In genomic region chr10:9698141-9698540, GRCm38 (mm10) we compare ENCODE assay signal across 25 mouse cellular contexts. TPM values are rescaled to one million over a fixed set of nuclear protein-coding genes. Genes with fewer than 3 reads are reported as not detected.
DNase-seq lines count a peak whose midpoint lies in the region; ATAC-seq and TF ChIP-seq lines count a peak whose summit lies in the region.
"Had no signal": no experiment of that assay in that cellular context is flagged by ENCODE, and none has a peak within 500 bp of the region (broad histone marks: within the 10 kb centered on the region; RNA-seq: fewer than 3 reads in every experiment).

No protein-coding gene starts in this region.

- no peaks in the 10 kb centered on the region for H3K9me3 ChIP-seq in heart, embryonic 11.5 days (replicated peaks; ENCODE audit: control insufficient read depth, low read length)
- H3K9me3 ChIP-seq in intestine, embryonic 14.5 days (ENCODE audit: control insufficient read depth, low read length) = no peaks in the 10 kb centered on the region
- H3K9me3 ChIP-seq in intestine, embryonic 16.5 days (ENCODE audit: control insufficient read depth, low read length) = no peaks in the 10 kb centered on the region
- H3K9me3 ChIP-seq: embryonic facial prominence, embryonic 12.5 days; embryonic facial prominence, embryonic 15.5 days; forebrain, embryonic 13.5 days; heart, embryonic 12.5 days; heart, embryonic 15.5 days; hindbrain, embryonic 10.5 days; hindbrain, embryonic 13.5 days had no signal

- no peak overlapping the region for H3K4me3 ChIP-seq in heart, adult 2 months
- no peak overlapping the region for H3K4me3 ChIP-seq in heart, embryonic 11.5 days (ENCODE audit: low read depth, low read length)
- no peak overlapping the region for H3K4me3 ChIP-seq in intestine, embryonic 14.5 days (ENCODE audit: low read depth, low read length)
- no peak overlapping the region for H3K4me3 ChIP-seq in intestine, embryonic 16.5 days (ENCODE audit: low read length)
- H3K4me3 ChIP-seq: embryonic facial prominence, embryonic 12.5 days; embryonic facial prominence, embryonic 15.5 days; forebrain, embryonic 13.5 days; heart, embryonic 12.5 days; heart, embryonic 15.5 days; hindbrain, embryonic 10.5 days; hindbrain, embryonic 13.5 days had no signal

- TF ChIP-seq EP300 in heart, adult 2 months (IDR thresholded peaks at IDR 0.05; ENCODE audit: insufficient read depth, low read depth, low read length) = no peak

- no peak overlapping the region for H3K9ac ChIP-seq in heart, adult 2 months (ENCODE audit: low read depth, low read length)
- H3K9ac ChIP-seq in heart, embryonic 11.5 days (ENCODE audit: low read depth, low read length) = no peak overlapping the region
- H3K9ac ChIP-seq in intestine, embryonic 14.5 days (ENCODE audit: low read length) = no peak overlapping the region
- no peak overlapping the region for H3K9ac ChIP-seq in intestine, embryonic 16.5 days (ENCODE audit: low read depth, low read length)
- H3K9ac ChIP-seq: embryonic facial prominence, embryonic 12.5 days; embryonic facial prominence, embryonic 15.5 days; forebrain, embryonic 13.5 days; heart, embryonic 12.5 days; heart, embryonic 15.5 days; hindbrain, embryonic 13.5 days had no signal

- DNase-seq in adrenal gland, adult 2 months = peak; percentile 26
- no peak for DNase-seq in adrenal gland, postnatal 14 days
- DNase-seq in heart, adult 2 months = peak; percentile 10 to 29
- peak; percentile 45 for DNase-seq in intestine, embryonic 14.5 days (ENCODE audit: low spot score)
- DNase-seq: adrenal gland, postnatal 10 days; cerebellum, adult 11 months; cerebellum, adult 2 months; cerebellum, adult 9-11 months; cerebellum, postnatal 25 days; gastrocnemius, postnatal 10 days; gastrocnemius, postnatal 36 days; kidney, adult 2 months had no signal

- peaks cover 2% of the 10 kb centered on the region; the same call in 1 of the 2 replicates for H3K4me1 ChIP-seq in heart, adult 2 months (ENCODE audit: control insufficient read depth, insufficient read depth, low read length)
- H3K4me1 ChIP-seq in heart, embryonic 11.5 days (ENCODE audit: control insufficient read depth, insufficient read depth, low read length) = no peaks in the 10 kb centered on the region
- no peaks in the 10 kb centered on the region for H3K4me1 ChIP-seq in intestine, embryonic 14.5 days (replicated peaks; ENCODE audit: control insufficient read depth, insufficient read depth, low read length)
- no peaks in the 10 kb centered on the region for H3K4me1 ChIP-seq in intestine, embryonic 16.5 days (ENCODE audit: control insufficient read depth, insufficient read depth, low read length)
- H3K4me1 ChIP-seq: embryonic facial prominence, embryonic 12.5 days; embryonic facial prominence, embryonic 15.5 days; heart, embryonic 15.5 days had no signal

- intact Hi-C loops in heart, adult 2 months (cut with DNase I) = no loop called here

- no peak for TF ChIP-seq CTCF in heart, adult 2 months (IDR thresholded peaks at IDR 0.05)

- TF ChIP-seq POLR2A in heart, adult 2 months (IDR thresholded peaks at IDR 0.05; ENCODE audit: insufficient read depth, low read depth, low read length) = no peak

- no peaks in the 10 kb centered on the region for H3K79me2 ChIP-seq in heart, adult 2 months (replicated peaks; ENCODE audit: control insufficient read depth, insufficient read depth, low read length)

- no peak overlapping the region for H3K27ac ChIP-seq in heart, adult 2 months
- no peak overlapping the region for H3K27ac ChIP-seq in heart, embryonic 11.5 days (ENCODE audit: low read depth, low read length)
- H3K27ac ChIP-seq in intestine, embryonic 14.5 days (ENCODE audit: low read depth) = no peak overlapping the region
- H3K27ac ChIP-seq in intestine, embryonic 16.5 days (ENCODE audit: low read length) = no peak overlapping the region
- H3K27ac ChIP-seq: embryonic facial prominence, embryonic 12.5 days; embryonic facial prominence, embryonic 15.5 days; forebrain, embryonic 13.5 days; heart, embryonic 15.5 days; hindbrain, embryonic 10.5 days; hindbrain, embryonic 13.5 days had no signal

- H3K27me3 ChIP-seq in heart, adult 2 months (ENCODE audit: control insufficient read depth, insufficient read depth, low read length) = no peaks in the 10 kb centered on the region
- no peaks in the 10 kb centered on the region for H3K27me3 ChIP-seq in heart, embryonic 11.5 days (ENCODE audit: control insufficient read depth, insufficient read depth, low read length)
- no peaks in the 10 kb centered on the region for H3K27me3 ChIP-seq in intestine, embryonic 14.5 days (replicated peaks; ENCODE audit: control insufficient read depth, insufficient read depth, low read length)
- no peaks in the 10 kb centered on the region for H3K27me3 ChIP-seq in intestine, embryonic 16.5 days (replicated peaks; ENCODE audit: control insufficient read depth, insufficient read depth, low read length)
- H3K27me3 ChIP-seq: embryonic facial prominence, embryonic 12.5 days; embryonic facial prominence, embryonic 15.5 days; forebrain, embryonic 13.5 days; heart, embryonic 12.5 days; heart, embryonic 15.5 days had no signal

- H3K36me3 ChIP-seq in heart, adult 2 months (ENCODE audit: control insufficient read depth, insufficient read depth, low read length) = no peaks in the 10 kb centered on the region
- H3K36me3 ChIP-seq in heart, embryonic 11.5 days (ENCODE audit: control insufficient read depth, insufficient read depth, low read length) = no peaks in the 10 kb centered on the region
- H3K36me3 ChIP-seq in intestine, embryonic 14.5 days (ENCODE audit: control insufficient read depth, insufficient read depth, low read length) = no peaks in the 10 kb centered on the region
- no peaks in the 10 kb centered on the region for H3K36me3 ChIP-seq in intestine, embryonic 16.5 days (ENCODE audit: control insufficient read depth, insufficient read depth, low read length)
- H3K36me3 ChIP-seq: embryonic facial prominence, embryonic 12.5 days; embryonic facial prominence, embryonic 15.5 days; heart, embryonic 12.5 days; heart, embryonic 15.5 days; hindbrain, embryonic 10.5 days; hindbrain, embryonic 13.5 days had no signal

- no peak overlapping the region for H3K4me2 ChIP-seq in heart, embryonic 11.5 days
- no peak overlapping the region for H3K4me2 ChIP-seq in intestine, embryonic 14.5 days (ENCODE audit: low read length)
- H3K4me2 ChIP-seq in intestine, embryonic 16.5 days (ENCODE audit: low read depth, low read length) = no peak overlapping the region
- H3K4me2 ChIP-seq: embryonic facial prominence, embryonic 12.5 days; embryonic facial prominence, embryonic 15.5 days; forebrain, embryonic 13.5 days; heart, embryonic 12.5 days; heart, embryonic 15.5 days; hindbrain, embryonic 13.5 days had no signal

- no peak for ATAC-seq in heart, embryonic 11.5 days (replicated peaks; ENCODE audit: insufficient number of reproducible peaks, low FRiP score, low TSS enrichment)
- ATAC-seq in intestine, embryonic 14.5 days (replicated peaks; ENCODE audit: low FRiP score, low TSS enrichment, low read depth) = no peak
- no peak for ATAC-seq in intestine, embryonic 16.5 days
- ATAC-seq: activated CD4-positive, CD25-positive, alpha-beta regulatory T cell, adult 4 months; forebrain, embryonic 13.5 days; forebrain, embryonic 16.5 days; hindbrain, embryonic 16.5 days had no signal

- 80% methylated on average over 9 of the region's 9 CpGs for WGBS in heart, adult 2 months
- WGBS in heart, embryonic 11.5 days (ENCODE audit: insufficient replicate concordance) = 83% methylated on average over 9 of the region's 9 CpGs
- WGBS in intestine, embryonic 14.5 days = 85% methylated on average over 9 of the region's 9 CpGs
- 81% methylated on average over 9 of the region's 9 CpGs for WGBS in intestine, embryonic 16.5 days

RNA-seq across cellular contexts. Expression of gene Samd5, which starts 23.1 kb away (rescaled TPM):
- total RNA-seq in adrenal gland, adult 2 months (2021) = 1 to 10 TPM; 4.9 to 7.6 TPM
- 2.3 and 5.0 TPM in 2 replicates for polyA plus RNA-seq in adrenal gland, adult 2 months (2012; rRNA removed)
- total RNA-seq in adrenal gland, postnatal 14 days (2021) = 4.3 and 5.8 TPM in 2 replicates
- 1 to 10 TPM; 3.0 to 3.8 TPM for total RNA-seq in heart, adult 2 months (2021)
- 1.2 and 1.7 TPM in 2 replicates for polyA plus RNA-seq in heart, adult 2 months (2012; rRNA removed)
- 3.8 and 4.2 TPM in 2 replicates for polyA plus RNA-seq in heart, embryonic 11.5 days (2014; fragmentation: Nextera tagmentation; extraction: Ambion mirVana)
- 15.1 and 16.1 TPM in 2 replicates for polyA plus RNA-seq in intestine, embryonic 14.5 days (2014; fragmentation: Nextera tagmentation; extraction: Ambion mirVana)
- polyA plus RNA-seq in intestine, embryonic 16.5 days (2015; fragmentation: Nextera tagmentation; extraction: Ambion mirVana) = 5.1 and 5.3 TPM in 2 replicates
- total RNA-seq: granulocyte monocyte progenitor cell, adult 5-6 weeks had no signal
- polyA plus RNA-seq: activated CD4-positive, CD25-positive, alpha-beta regulatory T cell, adult 4 months had no signal
